Mouse (Mus musculus) lung, embryonic 15.5 days (tissue): ENCODE measurements around the gene Gdf10. TPM values are rescaled to one million over a fixed set of nuclear protein-coding genes. Genes with fewer than 3 reads are reported as not detected.

ENCODE experiments used
- ATAC-seq: fragments of 200-750 bp; cut with Nextera tagmentation; 2 replicates; pipeline ENCODE4 v1.8.0; 2017; ENCODE audit warnings: moderate number of reproducible peaks, borderline replicate concordance; ENCODE audit not compliant: low FRiP score, low TSS enrichment; ENCODE audit errors: extremely low read depth
- H3K27ac ChIP-seq: fragments of 300-500 bp; sonication (generic); 2 replicates; pipeline ENCODE4 v1.5.1; 2015; ENCODE audit warnings: moderate library complexity, mild to moderate bottlenecking, inconsistent platforms
- H3K27me3 ChIP-seq: fragments of 300-500 bp; sonication (generic); 2 replicates; pipeline ENCODE4 v1.6.1; 2015; ENCODE audit warnings: inconsistent platforms
- H3K36me3 ChIP-seq: fragments of 300-500 bp; sonication (generic); 2 replicates; pipeline ENCODE4 v1.6.1; 2015; ENCODE audit warnings: inconsistent platforms
- H3K4me1 ChIP-seq: fragments of 300-500 bp; sonication (generic); 2 replicates; pipeline ENCODE4 v1.6.1; 2015; ENCODE audit warnings: inconsistent platforms
- H3K4me2 ChIP-seq: fragments of 300-500 bp; sonication (generic); 2 replicates; pipeline ENCODE4 v1.6.1; 2015; ENCODE audit warnings: inconsistent platforms, mild to moderate bottlenecking, moderate library complexity
- H3K4me3 ChIP-seq: fragments of 300-500 bp; sonication (generic); 2 replicates; pipeline ENCODE4 v1.5.1; 2015; ENCODE audit warnings: mild to moderate bottlenecking, inconsistent platforms
- H3K9ac ChIP-seq: fragments of 300-500 bp; sonication (generic); 2 replicates; pipeline ENCODE4 v1.6.1; 2015; ENCODE audit warnings: inconsistent platforms
- H3K9me3 ChIP-seq: fragments of 300-500 bp; sonication (generic); 2 replicates; pipeline ENCODE4 v1.6.1; 2016; ENCODE audit warnings: inconsistent platforms
- WGBS: fragments of 180-500 bp; shearing (Covaris S2); methylation state at CpG from one replicate; pipeline ENCODE4 v1.1.7; 2015; 5-methylcytosine and 5-hydroxymethylcytosine counted together
- polyA plus RNA-seq: library from polyadenylated mRNA; unstranded; fragments of >200 nt; fragmentation: Nextera tagmentation; extraction: Ambion mirVana; gene quantifications from 2 replicates; pipeline ENCODE4 v1.2.1, GENCODE M21; 2015

Gdf10 gene
- 6.2 and 7.6 TPM in 2 replicates for polyA plus RNA-seq

DNA sequence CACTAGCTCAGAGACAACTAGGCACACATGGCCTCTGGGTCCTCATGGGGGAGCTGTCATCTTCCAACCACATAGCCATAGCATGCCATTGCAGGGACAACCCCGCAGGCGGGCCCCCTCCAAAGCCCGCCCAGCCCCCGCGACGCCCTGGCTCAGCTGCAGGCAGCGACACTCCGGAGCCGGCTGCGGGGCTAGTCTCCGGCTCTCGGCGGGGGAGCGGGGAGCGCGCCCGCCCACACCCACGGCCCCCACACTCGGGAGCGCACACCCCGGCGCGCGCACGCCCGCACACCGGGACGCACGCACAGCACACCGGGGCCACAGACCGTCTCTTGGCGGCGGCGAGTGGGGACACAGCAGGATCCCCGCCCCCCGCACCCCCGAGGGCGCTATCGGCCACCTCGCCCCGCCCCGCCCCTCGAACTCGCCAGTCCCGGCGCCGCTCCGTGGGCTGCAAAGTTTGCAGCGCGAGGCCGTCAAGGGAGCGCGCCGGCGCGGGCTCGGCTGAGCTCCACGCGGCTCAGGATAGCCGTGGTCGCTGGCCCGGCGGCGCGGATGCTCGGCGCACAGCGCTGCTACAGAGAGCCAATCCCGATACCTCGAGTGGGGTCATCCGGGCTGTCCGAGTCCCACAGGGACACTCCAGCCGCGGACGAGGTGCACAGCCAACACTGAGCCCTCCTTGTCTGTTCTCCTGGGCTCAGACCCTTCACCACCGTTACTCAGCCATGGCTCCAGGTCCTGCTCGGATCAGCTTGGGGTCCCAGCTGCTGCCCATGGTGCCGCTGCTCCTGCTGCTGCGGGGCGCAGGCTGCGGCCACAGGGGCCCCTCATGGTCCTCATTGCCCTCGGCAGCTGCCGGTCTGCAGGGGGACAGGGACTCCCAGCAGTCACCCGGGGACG lies at the start of gene Gdf10:
Gdf10 (plus strand) TSS at position 420 of the 903 bp plus-strand sequence.
- no peak within 1 kb of the TSS for H3K27ac ChIP-seq
- peaks cover 79% of the 10 kb centered on the region for H3K27me3 ChIP-seq
- H3K4me3 ChIP-seq, result peak within 1 kb of the TSS; percentile 53
- H3K9me3 ChIP-seq, result no peaks in the 10 kb centered on the region
- no peaks in the 10 kb centered on the region for H3K36me3 ChIP-seq
- peak within 1 kb of the TSS; percentile 98 for H3K4me2 ChIP-seq
- under 1% methylated on average over 83 of the region's 85 CpGs for whole genome bisulfite sequencing
- peak within 1 kb of the TSS; percentile 42 for H3K9ac ChIP-seq
- peaks cover 16% of the 10 kb centered on the region; the same call in 1 of the 2 replicates for H3K4me1 ChIP-seq
- peak; percentile 83 for ATAC-seq

DNA sequence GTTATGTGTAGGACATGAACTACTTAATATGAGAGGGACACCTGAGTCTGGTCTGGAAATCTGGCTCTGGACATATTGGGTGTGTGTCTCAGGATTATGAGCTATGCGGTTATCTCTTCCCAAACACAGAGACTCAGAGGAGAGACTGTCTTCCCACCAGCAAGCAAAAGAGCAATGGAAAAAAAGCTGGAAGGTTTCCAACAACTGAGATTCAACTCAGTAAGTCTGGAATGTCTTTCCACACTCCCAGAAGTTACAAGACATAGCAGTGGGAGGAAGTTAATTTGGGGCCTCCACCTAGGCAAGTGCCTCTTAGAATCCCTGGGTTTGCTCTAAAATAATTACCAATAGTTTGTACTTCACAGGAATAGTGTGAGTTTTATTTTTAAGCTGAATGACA lies 44.6 kb upstream of the Gdf10 start:
- Histone ChIP-seq H3K27ac (no peak overlapping the region), H3K4me3 (no peak overlapping the region), H3K27me3 (no peaks in the 10 kb centered on the region), H3K9ac (no peak overlapping the region), H3K4me1 (peaks cover 9% of the 10 kb centered on the region; the same call in 1 of the 2 replicates), H3K9me3 (no peaks in the 10 kb centered on the region), H3K36me3 (no peaks in the 10 kb centered on the region), H3K4me2 (no peak overlapping the region)
- ATAC-seq, result no peak
- WGBS, result 59% methylated on average over 1 of the region's 1 CpGs

DNA sequence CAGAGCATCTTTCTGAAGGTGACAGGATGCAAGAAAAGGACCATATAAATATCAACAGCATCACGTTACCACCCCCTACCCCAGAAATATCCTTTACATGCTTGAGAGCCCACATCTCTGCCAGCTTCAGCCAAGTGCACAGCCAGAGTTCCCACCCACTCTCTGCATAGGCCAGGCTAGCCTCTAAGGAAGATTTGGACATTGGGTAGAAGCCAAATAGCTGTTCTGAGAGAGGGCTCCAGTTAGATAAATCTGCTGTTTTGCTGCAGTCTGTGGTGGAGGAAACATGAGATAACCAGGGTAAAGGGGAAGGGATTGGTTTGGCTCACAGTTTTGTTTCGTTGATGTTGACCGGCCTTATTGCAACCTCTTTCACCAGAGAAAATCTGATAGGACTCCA lies 43.2 kb upstream of the Gdf10 start:
- WGBS, result 50% methylated on average over 3 of the region's 3 CpGs
- H3K9ac ChIP-seq, result no peak overlapping the region
- peaks cover 9% of the 10 kb centered on the region; the same call in 1 of the 2 replicates for H3K4me1 ChIP-seq
- no peaks in the 10 kb centered on the region for H3K27me3 ChIP-seq
- no peak for ATAC-seq
- H3K36me3 ChIP-seq, result no peaks in the 10 kb centered on the region
- no peaks in the 10 kb centered on the region for H3K9me3 ChIP-seq
- H3K4me2 ChIP-seq, result no peak overlapping the region
- no peak overlapping the region for H3K4me3 ChIP-seq
- no peak overlapping the region for H3K27ac ChIP-seq

DNA sequence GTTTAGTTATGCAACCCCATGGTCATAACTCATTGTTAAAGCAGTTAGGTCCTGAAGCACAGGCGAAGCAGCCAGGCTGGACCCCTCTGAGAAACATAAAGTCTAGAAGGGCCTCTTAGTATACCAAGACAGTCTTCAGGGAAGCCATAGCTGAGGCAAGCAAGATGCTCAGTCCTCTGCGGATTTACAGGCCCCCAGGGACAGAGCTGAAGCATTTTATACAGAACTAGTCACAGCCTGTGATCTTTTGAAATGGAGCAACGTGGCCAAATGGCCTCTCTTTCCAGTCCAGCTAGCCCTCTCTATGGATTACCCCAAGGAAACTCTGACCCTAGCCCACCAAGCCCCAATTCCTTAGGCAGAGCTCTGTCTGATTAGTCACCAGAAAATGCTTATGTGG lies 41.9 kb upstream of the Gdf10 start:
- WGBS, result 74% methylated on average over 3 of the region's 3 CpGs

DNA sequence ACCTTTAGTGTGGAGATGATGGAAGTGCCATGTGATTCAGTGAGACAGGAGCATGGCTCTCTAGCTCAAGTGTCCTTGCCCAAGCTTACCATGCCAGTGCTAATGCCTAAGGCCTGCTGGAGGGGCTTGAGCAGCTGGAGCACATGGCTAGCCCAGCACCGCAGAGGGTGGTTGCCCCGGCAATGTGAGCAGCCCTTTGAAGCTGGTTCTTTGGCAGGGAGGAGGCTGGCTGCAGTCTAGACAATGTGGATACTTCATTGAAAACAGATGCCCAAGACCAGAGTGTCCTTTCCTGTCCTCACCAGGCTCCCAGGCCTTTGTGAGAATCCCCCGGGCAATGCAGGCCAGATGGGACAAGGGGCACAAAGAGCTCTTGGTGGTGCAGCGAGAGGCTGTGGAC lies 40.3 kb upstream of the Gdf10 start:
- H3K4me2 ChIP-seq, result no peak overlapping the region
- no peak overlapping the region for H3K4me3 ChIP-seq
- ATAC-seq, result no peak
- no peak overlapping the region for H3K27ac ChIP-seq
- H3K27me3 ChIP-seq, result no peaks in the 10 kb centered on the region
- no peak overlapping the region for H3K9ac ChIP-seq
- H3K36me3 ChIP-seq, result no peaks in the 10 kb centered on the region
- peaks cover 4% of the 10 kb centered on the region; the same call in 1 of the 2 replicates for H3K4me1 ChIP-seq
- WGBS, result 92% methylated on average over 4 of the region's 4 CpGs
- H3K9me3 ChIP-seq, result no peaks in the 10 kb centered on the region

More for the DNA sequence above, 41.9 kb upstream of the Gdf10 start:
- Histone ChIP-seq H3K27ac (no peak overlapping the region), H3K4me2 (no peak overlapping the region), H3K4me1 (peaks cover 4% of the 10 kb centered on the region; the same call in 1 of the 2 replicates), H3K27me3 (no peaks in the 10 kb centered on the region), H3K9ac (no peak overlapping the region), H3K36me3 (no peaks in the 10 kb centered on the region), H3K4me3 (no peak overlapping the region), H3K9me3 (no peaks in the 10 kb centered on the region)
- no peak; the same call in 1 of the 2 replicates for ATAC-seq

DNA sequence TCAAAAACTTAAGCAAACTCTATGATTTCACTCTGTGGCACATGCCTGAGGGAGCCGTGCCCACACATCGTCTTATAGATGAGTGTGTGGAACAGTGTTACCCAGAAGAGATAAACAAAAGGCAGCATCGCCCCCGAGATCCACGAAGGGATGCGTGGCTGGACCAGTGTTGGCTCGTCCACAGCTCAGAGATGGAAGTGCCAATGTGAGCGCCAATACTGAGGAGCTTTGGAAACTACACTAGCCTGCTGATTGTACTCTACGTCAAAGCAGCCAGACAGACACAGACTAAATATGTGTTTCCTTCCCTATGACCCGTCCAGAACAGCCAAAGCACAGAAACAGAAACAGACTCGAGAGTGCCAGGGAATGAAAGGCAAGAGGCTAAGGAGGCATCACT lies 37.9 kb upstream of the Gdf10 start:
- no peak for ATAC-seq
- WGBS, result 57% methylated on average over 11 of the region's 11 CpGs
- H3K27me3 ChIP-seq, result no peaks in the 10 kb centered on the region

DNA sequence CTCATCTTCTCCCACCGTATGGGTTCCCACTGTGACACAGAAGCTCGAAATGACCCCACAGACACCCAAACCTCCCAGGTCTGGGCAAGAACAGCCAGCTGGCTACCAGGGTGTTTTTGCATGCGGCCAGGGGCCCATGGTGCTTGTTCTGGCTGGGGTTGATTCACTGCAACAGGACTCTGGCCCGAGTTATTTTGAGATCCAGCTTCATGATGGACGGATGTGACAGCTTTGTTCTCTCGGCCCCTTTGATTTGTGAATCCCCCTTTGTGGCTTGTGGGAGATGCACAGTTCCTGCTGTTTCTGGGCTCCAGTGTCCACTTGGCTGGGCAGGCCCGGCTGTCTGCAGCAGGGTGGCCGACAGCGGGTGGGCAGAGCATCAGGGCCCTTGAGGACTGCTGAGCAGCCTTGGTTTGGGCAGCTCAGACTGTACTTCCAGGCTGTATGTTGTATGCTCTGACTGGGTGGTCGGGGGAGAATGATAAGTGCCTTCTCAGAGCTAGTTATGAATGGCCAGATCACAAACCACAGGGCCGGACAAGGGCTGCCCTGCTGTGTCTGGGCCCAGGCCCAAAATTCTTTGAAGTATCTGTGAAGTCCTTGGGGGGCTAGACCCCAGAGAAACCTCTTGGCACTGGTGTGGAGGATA lies 34.9 kb upstream of the Gdf10 start:
- H3K9me3 ChIP-seq, result no peaks in the 10 kb centered on the region
- 0 out of 2 replicates have a peak, but pooled peaks cover 9% of the 10 kb centered on the region for H3K4me1 ChIP-seq
- no peaks in the 10 kb centered on the region for H3K27me3 ChIP-seq
- no peak overlapping the region for H3K27ac ChIP-seq
- WGBS, result 70% methylated on average over 11 of the region's 11 CpGs
- no peaks in the 10 kb centered on the region for H3K36me3 ChIP-seq
- no peak overlapping the region for H3K4me3 ChIP-seq
- no peak overlapping the region for H3K9ac ChIP-seq
- no peak overlapping the region for H3K4me2 ChIP-seq
- ATAC-seq, result no peak

More for the DNA sequence above, 37.9 kb upstream of the Gdf10 start:
- Histone ChIP-seq H3K9me3 (no peaks in the 10 kb centered on the region), H3K27ac (no peak overlapping the region), H3K4me2 (no peak overlapping the region), H3K4me1 (0 out of 2 replicates have a peak, but pooled peaks cover 9% of the 10 kb centered on the region), H3K36me3 (no peaks in the 10 kb centered on the region), H3K9ac (no peak overlapping the region), H3K4me3 (no peak overlapping the region)

DNA sequence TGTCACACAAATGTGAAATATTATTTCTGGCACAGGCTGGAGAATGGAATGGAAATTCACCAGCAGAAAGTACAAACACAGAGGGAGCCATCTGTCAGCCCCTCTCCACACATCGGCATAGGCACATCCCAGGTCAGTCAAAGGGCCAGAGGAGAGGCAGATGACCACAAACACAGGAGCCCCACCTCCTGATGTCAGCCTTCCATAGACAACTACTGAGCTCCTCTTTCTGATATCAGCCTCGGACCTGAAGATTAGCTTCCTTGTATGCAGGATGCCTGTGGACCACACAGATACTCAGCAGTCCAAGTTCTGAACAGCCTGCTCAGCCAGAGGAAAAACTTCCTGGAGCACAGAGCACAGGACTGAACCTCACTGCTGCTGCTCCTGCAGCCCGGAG lies 33.4 kb upstream of the Gdf10 start:
- WGBS, result 45% methylated on average over 3 of the region's 3 CpGs
- no peak overlapping the region for H3K9ac ChIP-seq
- no peak overlapping the region for H3K4me3 ChIP-seq
- H3K27ac ChIP-seq, result no peak overlapping the region
- 0 out of 2 replicates have a peak, but pooled peaks have one; percentile 25 for ATAC-seq
- no peak overlapping the region for H3K4me2 ChIP-seq
- no peaks in the 10 kb centered on the region for H3K36me3 ChIP-seq
- no peaks in the 10 kb centered on the region for H3K27me3 ChIP-seq
- no peaks in the 10 kb centered on the region for H3K9me3 ChIP-seq
- 0 out of 2 replicates have a peak, but pooled peaks cover 9% of the 10 kb centered on the region for H3K4me1 ChIP-seq

DNA sequence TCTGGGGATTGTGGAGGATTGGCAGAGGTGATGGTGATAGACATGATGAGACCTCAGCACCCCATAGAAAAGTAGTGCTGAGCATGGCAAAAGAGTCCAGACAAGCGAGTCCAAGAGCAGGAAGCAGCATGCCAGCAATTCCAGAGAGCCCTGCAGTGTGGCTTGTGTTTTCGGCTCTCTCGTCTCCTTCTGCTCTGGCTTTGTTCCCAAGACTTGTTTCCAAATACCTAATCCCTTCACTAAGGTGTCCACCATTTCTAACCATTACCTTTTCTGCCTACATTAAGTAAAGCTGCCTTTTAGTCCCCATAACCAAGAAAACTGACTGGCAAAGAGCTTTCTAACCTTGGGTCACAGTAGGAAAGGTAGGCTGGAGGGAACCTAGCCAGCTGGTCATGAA lies 31.9 kb upstream of the Gdf10 start:
- H3K27ac ChIP-seq, result no peak overlapping the region
- no peaks in the 10 kb centered on the region for H3K9me3 ChIP-seq
- no peaks in the 10 kb centered on the region for H3K36me3 ChIP-seq
- H3K4me1 ChIP-seq, result 0 out of 2 replicates have a peak, but pooled peaks cover 11% of the 10 kb centered on the region
- ATAC-seq, result no peak
- no peak overlapping the region for H3K4me2 ChIP-seq
- WGBS, result 77% methylated on average over 3 of the region's 3 CpGs
- no peak overlapping the region for H3K4me3 ChIP-seq
- no peak overlapping the region for H3K9ac ChIP-seq
- no peaks in the 10 kb centered on the region for H3K27me3 ChIP-seq

DNA sequence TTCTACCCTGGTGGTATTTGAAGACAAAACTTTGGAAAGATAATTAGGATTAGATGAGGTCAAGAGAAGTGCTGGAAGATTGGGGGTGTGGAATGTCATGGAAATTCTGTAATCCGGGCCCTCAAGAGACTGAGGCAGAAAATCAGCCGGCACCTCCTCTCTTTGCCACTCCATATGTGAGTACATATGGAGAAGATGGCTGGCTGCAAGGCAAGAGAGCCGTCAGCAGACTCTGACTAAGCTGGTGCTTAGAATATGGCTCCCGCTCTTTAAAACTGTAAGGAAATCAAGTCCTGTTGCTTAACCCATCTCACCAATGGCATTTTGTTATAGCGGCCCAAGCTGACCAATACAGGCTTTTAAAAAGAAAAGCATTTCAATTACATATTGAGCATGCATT lies 27.6 kb upstream of the Gdf10 start:
- H3K36me3 ChIP-seq, result no peaks in the 10 kb centered on the region

DNA sequence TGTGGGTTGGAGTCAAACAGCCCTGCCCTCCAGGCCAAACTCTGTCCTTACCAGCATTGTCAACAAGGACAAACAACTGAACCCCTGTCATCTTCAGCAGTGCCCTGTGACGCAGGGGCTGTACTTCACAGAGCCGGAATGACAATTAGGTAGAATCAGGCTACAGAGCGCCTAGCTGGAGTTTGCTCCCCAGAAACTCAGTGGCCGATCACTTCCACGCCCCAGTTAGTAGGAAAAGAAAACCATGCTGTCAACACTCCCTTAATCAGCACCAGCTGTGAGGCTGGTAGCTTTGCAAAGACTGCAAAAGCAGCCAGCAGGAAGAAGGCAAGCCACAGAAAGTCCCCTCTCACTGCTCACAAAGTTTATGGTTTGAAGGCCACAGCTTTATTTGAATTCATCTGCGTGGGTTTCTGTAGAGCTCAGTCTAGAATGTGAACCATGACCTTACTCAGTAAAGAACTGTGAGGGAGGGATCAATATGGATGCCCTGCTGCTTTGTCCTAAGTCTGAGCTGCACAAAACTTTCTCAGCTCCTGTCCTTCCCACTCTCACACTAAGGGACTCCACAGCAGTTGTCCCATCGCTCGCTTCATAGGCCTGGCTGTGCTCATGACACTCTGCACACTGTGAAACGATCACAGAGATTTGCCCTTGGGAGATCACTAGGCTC lies 26.6 kb upstream of the Gdf10 start:
- Histone ChIP-seq H3K9me3 (no peaks in the 10 kb centered on the region), H3K27ac (no peak overlapping the region), H3K4me2 (no peak overlapping the region), H3K4me1 (0 out of 2 replicates have a peak, but pooled peaks cover 5% of the 10 kb centered on the region), H3K36me3 (no peaks in the 10 kb centered on the region), H3K9ac (no peak overlapping the region), H3K4me3 (no peak overlapping the region), H3K27me3 (no peaks in the 10 kb centered on the region)
- whole genome bisulfite sequencing, result 31% methylated on average over 9 of the region's 9 CpGs
- ATAC-seq, result peak; percentile 31; the same call in 1 of the 2 replicates

More for the DNA sequence above, 27.6 kb upstream of the Gdf10 start:
- Histone ChIP-seq H3K4me2 (no peak overlapping the region), H3K4me3 (no peak overlapping the region), H3K9me3 (no peaks in the 10 kb centered on the region), H3K4me1 (0 out of 2 replicates have a peak, but pooled peaks cover 5% of the 10 kb centered on the region), H3K27ac (no peak overlapping the region), H3K9ac (no peak overlapping the region), H3K27me3 (no peaks in the 10 kb centered on the region)
- WGBS, result 74% methylated on average over 5 of the region's 5 CpGs
- ATAC-seq, result no peak
